Mouse (Mus musculus) CD4-positive helper T cell, adult 2 months (primary cell): ENCODE data around the gene Cypt14.
"Not testable (repeated sequence)": the region's sequence is repeated elsewhere in the genome, so short reads cannot be mapped to it uniquely, and the experiment has no call there.

Source experiments
- DNase-seq: peaks from one replicate; pipeline ENCODE4 v3.0.0-alpha.2; 2012; ENCODE audit warnings: low read depth, missing footprints, low spot score

Gene Cypt14

DNA sequence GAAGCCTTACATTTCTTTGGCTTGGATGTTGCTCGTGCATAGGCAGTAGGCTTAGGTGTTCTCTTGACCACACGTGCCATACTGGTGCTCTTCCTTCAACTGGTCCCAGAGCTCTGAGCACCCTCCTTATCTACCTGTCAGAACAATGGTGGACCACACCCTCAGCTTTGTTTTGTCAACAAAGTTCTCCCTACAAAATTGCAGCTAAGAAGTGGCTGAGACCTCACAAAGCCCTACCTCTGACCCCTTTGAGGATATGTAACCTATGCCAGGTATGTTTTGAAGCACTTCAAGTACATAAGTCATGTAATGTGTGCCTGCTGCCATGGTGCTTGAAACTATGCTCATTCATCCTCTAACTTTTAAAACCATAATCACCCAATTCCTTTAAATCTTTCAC is at the start of gene Cypt14:
Gene Cypt14 (minus strand): TSS at position 101 of the 400 bp plus-strand sequence.
- not testable (repeated sequence) for DNase-seq
